Mouse (Mus musculus): ENCODE results near the gene Ceacam10.
"Not testable (repeated sequence)": the region's sequence is repeated elsewhere in the genome, so short reads cannot be mapped to it uniquely, and the experiment has no call there.

Ceacam10 gene

GRCm38 (mm10) chr7:24776918-24777317, at the start of gene Ceacam10:
Gene Ceacam10, plus strand, starts transcription at chr7:24777206.
- not testable (repeated sequence) for DNase-seq (ENCODE audit: low read depth, low spot score)

- no peak for DNase-seq (ENCODE audit: low read depth, low spot score)
Measured at GRCm38 (mm10) chr7:24735970-24736670, 40.9 kb upstream of the Ceacam10 start.

- DNase-seq (ENCODE audit: low read depth, low spot score): no peak
Measured at GRCm38 (mm10) chr7:24750695-24751094, 26.3 kb upstream of the Ceacam10 start.

- DNase-seq (ENCODE audit: low read depth, low spot score): no peak
Measured at GRCm38 (mm10) chr7:24751610-24752009, 25.4 kb upstream of the Ceacam10 start.

- no peak for DNase-seq (ENCODE audit: low read depth, low spot score)
Measured at GRCm38 (mm10) chr7:24753476-24753875, 23.5 kb upstream of the Ceacam10 start.

GRCm38 (mm10) chr7:24758520-24758919, 18.5 kb upstream of the Ceacam10 start:
- no peak for DNase-seq (ENCODE audit: low read depth, low spot score)

GRCm38 (mm10) chr7:24760211-24760610, 16.8 kb upstream of the Ceacam10 start, which contains the start of gene Cd177:
Gene Cd177, minus strand, starts transcription at chr7:24760311.
- DNase-seq (ENCODE audit: low read depth, low spot score): no peak

GRCm38 (mm10) chr7:24761161-24761560, 15.8 kb upstream of the Ceacam10 start:
- DNase-seq (ENCODE audit: low read depth, low spot score): no peak

GRCm38 (mm10) chr7:24762574-24762973, 14.4 kb upstream of the Ceacam10 start:
- DNase-seq (ENCODE audit: low read depth, low spot score): no peak

- no peak for DNase-seq (ENCODE audit: low read depth, low spot score)
Measured at GRCm38 (mm10) chr7:24771361-24771760, 5.6 kb upstream of the Ceacam10 start.

- DNase-seq (ENCODE audit: low read depth, low spot score): no peak
Measured at GRCm38 (mm10) chr7:24773942-24774535, 3.0 kb upstream of the Ceacam10 start.

GRCm38 (mm10) chr7:24776145-24776544, 861 bp upstream of the Ceacam10 start:
- DNase-seq (ENCODE audit: low read depth, low spot score): no peak

GRCm38 (mm10) chr7:24797918-24798317, 20.9 kb downstream of the Ceacam10 start:
- DNase-seq (ENCODE audit: low read depth, low spot score): peak; percentile 7

GRCm38 (mm10) chr7:24802149-24802767, 25.3 kb downstream of the Ceacam10 start:
- no peak for DNase-seq (ENCODE audit: low read depth, low spot score)

- DNase-seq (ENCODE audit: low read depth, low spot score): no peak
Measured at GRCm38 (mm10) chr7:24804826-24805225, 27.8 kb downstream of the Ceacam10 start.

- no peak for DNase-seq (ENCODE audit: low read depth, low spot score)
Measured at GRCm38 (mm10) chr7:24809041-24809440, 32.0 kb downstream of the Ceacam10 start.

- DNase-seq (ENCODE audit: low read depth, low spot score): peak; percentile 89
Measured at GRCm38 (mm10) chr7:24817502-24817901, 40.5 kb downstream of the Ceacam10 start.

- no peak for DNase-seq (ENCODE audit: low read depth, low spot score)
Measured at GRCm38 (mm10) chr7:24824452-24824851, 47.4 kb downstream of the Ceacam10 start.

GRCm38 (mm10) chr7:24827181-24827580, 50.2 kb downstream of the Ceacam10 start:
- DNase-seq (ENCODE audit: low read depth, low spot score): peak; percentile 94
